Mouse (Mus musculus): ENCODE measurements around the gene Dact2. TPM values are rescaled to one million over a fixed set of nuclear protein-coding genes. Genes with fewer than 3 reads are reported as not detected.

Gene Dact2
- polyA plus RNA-seq, 1 experiment from 2014 or later: 1.7 TPM

- H3K27me3 ChIP-seq (replicated peaks): peaks cover 57% of the 10 kb centered on the region
Measured at GRCm38 (mm10) chr17:14187096-14187495, 17.0 kb downstream of the Dact2 start.

GRCm38 (mm10) chr17:14186176-14186575, 17.9 kb downstream of the Dact2 start:
- WGBS: 64% methylated on average over 3 of the region's 3 CpGs

More at GRCm38 (mm10) chr17:14187096-14187495, 17.0 kb downstream of the Dact2 start:
- H3K9me3 ChIP-seq (replicated peaks): no peaks in the 10 kb centered on the region
- no peak for ATAC-seq (ENCODE audit: insufficient number of reproducible peaks, low FRiP score)
- H3K9ac ChIP-seq: no peak overlapping the region
- no peak overlapping the region for H3K4me2 ChIP-seq
- no peak overlapping the region for H3K27ac ChIP-seq (ENCODE audit: poor library complexity, severe bottlenecking)
- no peaks in the 10 kb centered on the region for H3K36me3 ChIP-seq
- no peak overlapping the region for H3K4me3 ChIP-seq
- H3K4me1 ChIP-seq (replicated peaks): peaks cover 10% of the 10 kb centered on the region; the same call in 1 of the 2 replicates

GRCm38 (mm10) chr17:14184192-14184814, 19.8 kb downstream of the Dact2 start:
- no peak overlapping the region for H3K4me3 ChIP-seq
- H3K27ac ChIP-seq (ENCODE audit: poor library complexity, severe bottlenecking): no peak overlapping the region
- H3K9me3 ChIP-seq (replicated peaks): no peaks in the 10 kb centered on the region
- no peak overlapping the region for H3K4me2 ChIP-seq
- H3K27me3 ChIP-seq (replicated peaks): peaks cover 50% of the 10 kb centered on the region
- H3K4me1 ChIP-seq (replicated peaks): peaks cover 10% of the 10 kb centered on the region; the same call in 1 of the 2 replicates
- H3K9ac ChIP-seq: no peak overlapping the region
- no peaks in the 10 kb centered on the region for H3K36me3 ChIP-seq
- WGBS: 86% methylated on average over 4 of the region's 4 CpGs
- no peak for ATAC-seq (ENCODE audit: insufficient number of reproducible peaks, low FRiP score)

More at GRCm38 (mm10) chr17:14186176-14186575, 17.9 kb downstream of the Dact2 start:
- Histone ChIP-seq H3K36me3 (no peaks in the 10 kb centered on the region), H3K9ac (no peak overlapping the region), H3K27me3 (replicated peaks) (peaks cover 58% of the 10 kb centered on the region), H3K4me2 (no peak overlapping the region), H3K9me3 (replicated peaks) (no peaks in the 10 kb centered on the region), H3K4me1 (replicated peaks) (peaks cover 10% of the 10 kb centered on the region; the same call in 1 of the 2 replicates), H3K27ac (ENCODE audit: poor library complexity, severe bottlenecking) (no peak overlapping the region), H3K4me3 (no peak overlapping the region)
- no peak for ATAC-seq (ENCODE audit: insufficient number of reproducible peaks, low FRiP score)

GRCm38 (mm10) chr17:14183717-14184116, 20.4 kb downstream of the Dact2 start:
- peaks cover 15% of the 10 kb centered on the region for H3K4me1 ChIP-seq (replicated peaks)
- no peaks in the 10 kb centered on the region for H3K36me3 ChIP-seq
- H3K4me3 ChIP-seq: no peak overlapping the region
- H3K27me3 ChIP-seq (replicated peaks): peaks cover 56% of the 10 kb centered on the region
- H3K9me3 ChIP-seq (replicated peaks): no peaks in the 10 kb centered on the region
- no peak for ATAC-seq (ENCODE audit: insufficient number of reproducible peaks, low FRiP score)
- 88% methylated on average over 4 of the region's 4 CpGs for WGBS
- no peak overlapping the region for H3K9ac ChIP-seq
- H3K4me2 ChIP-seq: no peak overlapping the region
- H3K27ac ChIP-seq (ENCODE audit: poor library complexity, severe bottlenecking): no peak overlapping the region

- H3K9ac ChIP-seq: no peak overlapping the region
- ATAC-seq (ENCODE audit: insufficient number of reproducible peaks, low FRiP score): no peak
- no peak overlapping the region for H3K4me2 ChIP-seq
- no peak overlapping the region for H3K4me3 ChIP-seq
- no peaks in the 10 kb centered on the region for H3K36me3 ChIP-seq
- no peaks in the 10 kb centered on the region for H3K9me3 ChIP-seq (replicated peaks)
- H3K27me3 ChIP-seq (replicated peaks): peaks cover 62% of the 10 kb centered on the region
- no peak overlapping the region for H3K27ac ChIP-seq (ENCODE audit: poor library complexity, severe bottlenecking)
- WGBS: 66% methylated on average over 3 of the region's 3 CpGs
- H3K4me1 ChIP-seq (replicated peaks): peaks cover 19% of the 10 kb centered on the region
Measured at GRCm38 (mm10) chr17:14182860-14183259, 21.2 kb downstream of the Dact2 start.

- no peak overlapping the region for H3K9ac ChIP-seq
- WGBS: 37% methylated on average over 4 of the region's 4 CpGs
- no peak overlapping the region for H3K4me3 ChIP-seq
- peaks cover 30% of the 10 kb centered on the region for H3K4me1 ChIP-seq (replicated peaks)
- no peaks in the 10 kb centered on the region for H3K36me3 ChIP-seq
- ATAC-seq (ENCODE audit: insufficient number of reproducible peaks, low FRiP score): no peak
- no peaks in the 10 kb centered on the region for H3K9me3 ChIP-seq (replicated peaks)
- no peak overlapping the region for H3K27ac ChIP-seq (ENCODE audit: poor library complexity, severe bottlenecking)
- no peak overlapping the region for H3K4me2 ChIP-seq
- peaks cover 65% of the 10 kb centered on the region for H3K27me3 ChIP-seq (replicated peaks)
Measured at GRCm38 (mm10) chr17:14178911-14179310, 25.2 kb downstream of the Dact2 start.

GRCm38 (mm10) chr17:14178475-14178874, 25.6 kb downstream of the Dact2 start:
- WGBS: 55% methylated on average over 4 of the region's 4 CpGs
- no peaks in the 10 kb centered on the region for H3K36me3 ChIP-seq
- H3K9ac ChIP-seq: no peak overlapping the region
- H3K9me3 ChIP-seq (replicated peaks): no peaks in the 10 kb centered on the region
- no peak overlapping the region for H3K4me3 ChIP-seq
- no peak overlapping the region for H3K4me2 ChIP-seq
- H3K4me1 ChIP-seq (replicated peaks): peaks cover 35% of the 10 kb centered on the region
- H3K27me3 ChIP-seq (replicated peaks): peaks cover 62% of the 10 kb centered on the region
- H3K27ac ChIP-seq (ENCODE audit: poor library complexity, severe bottlenecking): no peak overlapping the region
- no peak for ATAC-seq (ENCODE audit: insufficient number of reproducible peaks, low FRiP score)

- no peak overlapping the region for H3K27ac ChIP-seq (ENCODE audit: poor library complexity, severe bottlenecking)
- H3K36me3 ChIP-seq: no peaks in the 10 kb centered on the region
- no peak overlapping the region for H3K9ac ChIP-seq
- WGBS: 48% methylated on average over 5 of the region's 5 CpGs
- peaks cover 39% of the 10 kb centered on the region for H3K4me1 ChIP-seq (replicated peaks)
- no peak; the same call in 1 of the 2 replicates for ATAC-seq (ENCODE audit: insufficient number of reproducible peaks, low FRiP score)
- no peaks in the 10 kb centered on the region for H3K9me3 ChIP-seq (replicated peaks)
- no peak overlapping the region for H3K4me2 ChIP-seq
- H3K4me3 ChIP-seq: no peak overlapping the region
- H3K27me3 ChIP-seq (replicated peaks): peaks cover 61% of the 10 kb centered on the region
Measured at GRCm38 (mm10) chr17:14178049-14178448, 26.1 kb downstream of the Dact2 start.

GRCm38 (mm10) chr17:14177018-14177417, 27.1 kb downstream of the Dact2 start:
- no peak for ATAC-seq (ENCODE audit: insufficient number of reproducible peaks, low FRiP score)
- Histone ChIP-seq H3K9me3 (replicated peaks) (no peaks in the 10 kb centered on the region), H3K9ac (no peak overlapping the region), H3K4me3 (no peak overlapping the region), H3K36me3 (no peaks in the 10 kb centered on the region), H3K27ac (ENCODE audit: poor library complexity, severe bottlenecking) (no peak overlapping the region), H3K4me1 (replicated peaks) (peaks cover 49% of the 10 kb centered on the region), H3K4me2 (no peak overlapping the region), H3K27me3 (replicated peaks) (peaks cover 53% of the 10 kb centered on the region)
- WGBS: 74% methylated on average over 5 of the region's 5 CpGs

GRCm38 (mm10) chr17:14175704-14176103, 28.4 kb downstream of the Dact2 start:
- 79% methylated on average over 5 of the region's 5 CpGs for WGBS

GRCm38 (mm10) chr17:14175019-14175418, 29.1 kb downstream of the Dact2 start:
- 58% methylated on average over 4 of the region's 4 CpGs for WGBS
- H3K4me3 ChIP-seq: no peak overlapping the region
- no peak overlapping the region for H3K4me2 ChIP-seq
- peaks cover 67% of the 10 kb centered on the region for H3K27me3 ChIP-seq (replicated peaks)
- no peak overlapping the region for H3K27ac ChIP-seq (ENCODE audit: poor library complexity, severe bottlenecking)
- ATAC-seq (ENCODE audit: insufficient number of reproducible peaks, low FRiP score): 0 out of 2 replicates have a peak, but pooled peaks have one; percentile 10
- H3K36me3 ChIP-seq: no peaks in the 10 kb centered on the region
- H3K9me3 ChIP-seq (replicated peaks): no peaks in the 10 kb centered on the region
- H3K9ac ChIP-seq: no peak overlapping the region
- peaks cover 56% of the 10 kb centered on the region for H3K4me1 ChIP-seq (replicated peaks)

More at GRCm38 (mm10) chr17:14175704-14176103, 28.4 kb downstream of the Dact2 start:
- no peak for ATAC-seq (ENCODE audit: insufficient number of reproducible peaks, low FRiP score)
- H3K9ac ChIP-seq: no peak overlapping the region
- H3K27me3 ChIP-seq (replicated peaks): peaks cover 60% of the 10 kb centered on the region
- H3K27ac ChIP-seq (ENCODE audit: poor library complexity, severe bottlenecking): no peak overlapping the region
- H3K36me3 ChIP-seq: no peaks in the 10 kb centered on the region
- H3K4me2 ChIP-seq: no peak overlapping the region
- H3K4me1 ChIP-seq (replicated peaks): peaks cover 56% of the 10 kb centered on the region
- H3K9me3 ChIP-seq (replicated peaks): no peaks in the 10 kb centered on the region
- no peak overlapping the region for H3K4me3 ChIP-seq

GRCm38 (mm10) chr17:14174401-14174800, 29.7 kb downstream of the Dact2 start:
- H3K4me2 ChIP-seq: no peak overlapping the region
- H3K27ac ChIP-seq (ENCODE audit: poor library complexity, severe bottlenecking): no peak overlapping the region
- no peak overlapping the region for H3K9ac ChIP-seq
- no peaks in the 10 kb centered on the region for H3K36me3 ChIP-seq
- no peak for ATAC-seq (ENCODE audit: insufficient number of reproducible peaks, low FRiP score)
- 74% methylated on average over 3 of the region's 3 CpGs for WGBS
- H3K4me3 ChIP-seq: no peak overlapping the region
- H3K9me3 ChIP-seq (replicated peaks): no peaks in the 10 kb centered on the region
- H3K4me1 ChIP-seq (replicated peaks): peaks cover 59% of the 10 kb centered on the region
- H3K27me3 ChIP-seq (replicated peaks): peaks cover 72% of the 10 kb centered on the region

Data from heart, embryonic 12.5 days (tissue).